Mouse (Mus musculus) T-cell, adult 2 months (primary cell): ENCODE measurements around the gene Trmt13.
"Not testable (repeated sequence)": the region's sequence is repeated elsewhere in the genome, so short reads cannot be mapped to it uniquely, and the experiment has no call there.

ENCODE experiments used
- DNase-seq: peaks from one replicate; pipeline ENCODE4 v3.0.0; 2022; ENCODE audit warnings: low spot score

The Trmt13 gene

GRCm38 (mm10) chr3:116614295-116614892, at the start of gene Trmt13:
TSS of gene Trmt13 (minus strand) at chr3:116614587.
- DNase-seq, result no peak

DNA sequence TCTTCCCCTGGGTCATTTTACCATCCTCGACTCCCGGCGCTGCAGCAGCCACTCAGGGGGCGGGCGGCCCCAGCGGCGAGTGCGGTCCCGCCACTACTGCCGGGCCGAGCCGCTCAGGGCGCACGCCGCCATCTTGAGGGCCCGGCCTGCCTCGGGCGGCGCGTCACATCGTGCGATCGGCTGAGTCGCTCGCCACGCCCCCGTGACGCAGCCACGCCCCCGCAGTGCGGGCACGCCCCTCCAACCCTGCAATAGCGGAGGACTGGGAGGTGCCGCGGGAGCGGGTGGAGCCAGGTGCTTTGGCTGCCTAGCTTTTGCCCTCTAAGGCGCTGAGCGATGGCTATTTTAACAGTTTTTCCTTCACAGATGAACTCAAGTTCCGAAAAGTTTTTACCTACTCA, 48.1 kb upstream of the Trmt13 start, which contains the start of gene Mfsd14a:
Gene Mfsd14a, minus strand, starts transcription at position 215 of the 401 bp plus-strand sequence.
- DNase-seq, result peak; percentile 99

DNA sequence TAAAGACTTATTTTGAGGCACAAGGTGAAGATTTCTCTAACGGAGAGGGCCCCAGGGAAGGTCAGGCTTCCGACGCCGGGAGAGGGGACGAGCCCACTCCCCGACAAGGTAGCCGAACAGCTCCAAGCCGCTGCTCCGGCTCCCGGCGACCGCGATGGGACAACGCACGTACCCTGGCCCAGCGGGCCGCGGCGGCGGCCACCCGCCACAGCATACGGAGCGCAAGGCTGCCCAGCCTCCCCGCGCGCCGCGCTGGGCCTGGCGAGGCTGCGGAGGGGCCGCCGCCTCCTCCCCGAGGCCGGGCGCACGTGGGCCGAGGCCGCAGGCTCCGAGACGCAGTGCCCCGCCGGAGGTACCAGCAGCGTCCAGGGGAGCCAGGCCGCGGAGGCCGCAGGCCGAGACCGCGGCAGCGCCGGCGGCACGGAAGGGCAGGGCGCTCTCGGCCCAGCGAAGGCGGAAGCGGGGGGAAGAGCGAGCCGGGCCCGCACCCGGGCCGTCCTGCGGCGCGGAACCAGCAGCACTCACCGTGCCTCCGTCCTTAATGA, 47.6 kb upstream of the Trmt13 start:
- DNase-seq, result no peak

GRCm38 (mm10) chr3:116661288-116661869, 47.0 kb upstream of the Trmt13 start:
- no peak for DNase-seq

GRCm38 (mm10) chr3:116659856-116660430, 45.6 kb upstream of the Trmt13 start:
- no peak for DNase-seq

DNA sequence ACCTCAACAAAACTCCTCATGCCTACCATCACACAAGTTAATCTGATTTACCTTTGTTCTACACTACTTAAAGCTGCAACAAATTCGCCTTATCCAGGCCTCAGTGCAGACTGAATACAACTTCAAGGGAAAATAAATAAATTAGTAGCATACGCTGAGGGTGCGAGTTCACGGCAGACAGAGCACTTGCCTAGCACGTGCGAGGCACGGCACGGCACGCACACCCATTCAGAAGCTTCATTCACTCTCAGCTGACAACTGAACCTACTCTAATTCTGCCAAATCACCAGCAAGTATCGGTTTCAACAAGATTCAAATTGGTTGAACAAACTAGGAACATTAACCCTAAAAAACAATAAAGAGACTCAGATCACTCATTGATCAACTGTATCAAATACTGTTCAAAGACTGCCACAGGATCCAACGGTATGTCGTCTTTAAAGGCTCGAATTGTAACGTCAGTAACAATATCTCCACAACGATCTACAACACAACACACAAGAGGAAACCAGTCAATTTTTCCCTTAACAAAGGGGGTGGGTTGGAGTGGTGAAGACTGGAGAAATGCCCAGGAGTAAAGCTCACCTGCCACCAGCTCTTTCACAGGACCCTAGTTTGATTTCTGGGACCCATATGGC, 44.7 kb upstream of the Trmt13 start:
- no peak for DNase-seq

DNA sequence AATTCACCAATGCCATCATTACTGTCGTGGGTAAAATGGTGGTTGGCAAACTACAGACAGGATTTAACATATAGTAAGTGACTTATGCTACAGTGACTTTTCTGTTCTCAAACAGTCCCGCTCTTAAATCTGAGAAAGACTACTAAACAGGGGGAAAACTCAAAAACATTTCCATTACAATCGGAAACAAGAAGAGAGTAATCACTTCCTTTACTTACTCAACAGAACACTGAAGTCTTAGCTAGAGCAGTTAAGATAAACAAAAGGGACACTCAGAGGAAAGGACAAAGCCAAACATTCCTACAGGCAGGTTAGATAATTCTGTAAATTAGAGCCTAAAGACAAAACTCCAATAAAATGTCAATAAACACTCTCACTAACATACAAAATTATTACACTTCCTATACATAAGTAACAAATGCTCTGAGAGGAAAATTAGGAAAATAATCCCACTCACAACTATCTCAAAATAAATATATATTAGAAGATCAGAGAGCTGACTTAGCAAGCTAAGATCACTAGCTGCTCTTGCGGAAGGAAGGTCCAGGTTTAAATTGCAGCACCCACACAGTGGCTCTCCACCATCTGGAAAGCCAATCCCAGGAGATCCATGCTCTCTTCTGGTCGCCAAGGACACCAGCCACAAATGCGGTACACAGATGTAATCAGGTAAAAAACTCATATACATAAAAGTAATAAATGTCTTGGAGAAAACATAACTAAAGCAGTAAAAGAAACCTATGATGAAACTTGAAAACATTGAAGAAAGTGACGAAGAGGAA, 42.0 kb upstream of the Trmt13 start:
- no peak for DNase-seq

DNA sequence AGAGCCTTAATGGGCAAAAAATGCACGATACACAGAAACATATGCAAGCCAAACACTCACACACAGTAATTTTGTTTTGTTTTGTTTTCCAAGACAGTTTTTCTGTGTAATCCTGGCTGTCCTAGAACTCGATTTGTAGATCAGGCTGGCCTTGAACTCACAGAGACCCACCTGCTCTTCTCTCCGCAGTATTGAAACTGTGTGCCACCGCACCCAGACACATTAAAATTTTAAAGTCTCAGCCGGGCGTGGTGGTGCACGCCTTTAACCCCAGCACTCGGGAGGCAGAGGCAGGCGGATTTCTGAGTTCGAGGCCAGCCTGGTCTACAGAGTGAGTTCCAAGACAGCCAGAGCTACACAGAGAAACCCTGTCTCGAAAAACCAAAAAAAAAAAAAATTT, 39.7 kb upstream of the Trmt13 start:
- DNase-seq, result not testable (repeated sequence)

- DNase-seq, result no peak
Measured at GRCm38 (mm10) chr3:116653278-116653945, 39.0 kb upstream of the Trmt13 start.

DNA sequence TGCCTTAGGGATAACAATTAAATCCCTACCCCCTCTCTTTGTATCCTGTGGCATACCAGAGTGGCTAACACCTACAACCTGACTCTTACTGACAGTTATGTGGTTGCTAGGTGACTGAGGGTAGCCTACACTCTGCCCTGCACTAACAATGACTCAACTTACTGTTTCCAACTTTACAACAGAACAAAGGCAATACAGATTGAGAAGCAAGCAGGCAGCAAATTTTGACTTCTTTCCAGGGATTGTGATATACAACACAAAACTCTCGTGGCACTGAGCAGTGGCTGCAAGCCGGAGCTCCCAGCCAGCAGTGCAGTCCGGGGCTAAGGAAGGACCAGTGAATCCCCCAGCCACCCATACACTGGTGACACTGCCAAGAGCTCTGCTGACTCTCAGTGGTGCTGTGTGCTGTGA, 37.7 kb upstream of the Trmt13 start:
- DNase-seq, result no peak

GRCm38 (mm10) chr3:116650698-116651097, 36.3 kb upstream of the Trmt13 start:
- no peak for DNase-seq

DNA sequence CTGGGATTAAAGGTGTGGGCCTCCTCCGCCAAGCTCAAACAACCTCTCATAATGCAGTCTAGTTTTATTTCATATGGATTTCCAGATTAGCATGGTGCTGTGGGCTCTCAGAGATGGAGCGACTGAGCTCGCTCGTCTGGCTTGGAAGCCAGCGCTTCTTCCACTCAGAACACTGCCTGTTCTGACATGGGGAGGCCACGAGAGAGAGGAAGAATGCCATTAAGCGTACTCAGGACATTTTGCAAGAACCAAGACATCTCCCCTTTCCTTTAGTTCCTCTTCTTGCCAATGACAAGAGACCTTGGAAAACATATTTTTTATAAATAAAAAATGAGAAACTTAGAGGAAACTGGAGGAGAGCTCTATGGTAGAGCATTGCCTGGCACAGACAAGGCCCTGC, 34.4 kb upstream of the Trmt13 start:
- no peak for DNase-seq

GRCm38 (mm10) chr3:116646387-116646786, 32.0 kb upstream of the Trmt13 start:
- no peak for DNase-seq

DNA sequence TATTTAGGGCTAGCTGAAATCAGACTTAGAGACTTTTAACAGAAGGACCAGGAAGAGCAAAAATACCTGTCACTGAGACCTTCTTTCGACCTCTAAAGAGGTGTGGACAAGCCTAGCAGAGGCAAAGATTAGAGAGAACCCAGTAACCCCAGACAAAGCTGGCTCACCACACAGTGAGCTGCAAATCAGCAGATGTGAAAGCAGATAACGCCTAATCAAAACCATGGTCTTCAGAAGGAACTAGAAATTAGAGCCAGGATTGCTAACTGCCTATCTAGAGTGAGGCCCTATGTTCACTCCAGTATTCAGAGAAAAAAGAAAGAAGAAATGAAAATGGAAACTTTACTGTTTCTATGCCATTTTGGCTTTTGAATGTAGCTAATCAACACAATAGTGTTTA, 28.0 kb upstream of the Trmt13 start:
- DNase-seq, result no peak

DNA sequence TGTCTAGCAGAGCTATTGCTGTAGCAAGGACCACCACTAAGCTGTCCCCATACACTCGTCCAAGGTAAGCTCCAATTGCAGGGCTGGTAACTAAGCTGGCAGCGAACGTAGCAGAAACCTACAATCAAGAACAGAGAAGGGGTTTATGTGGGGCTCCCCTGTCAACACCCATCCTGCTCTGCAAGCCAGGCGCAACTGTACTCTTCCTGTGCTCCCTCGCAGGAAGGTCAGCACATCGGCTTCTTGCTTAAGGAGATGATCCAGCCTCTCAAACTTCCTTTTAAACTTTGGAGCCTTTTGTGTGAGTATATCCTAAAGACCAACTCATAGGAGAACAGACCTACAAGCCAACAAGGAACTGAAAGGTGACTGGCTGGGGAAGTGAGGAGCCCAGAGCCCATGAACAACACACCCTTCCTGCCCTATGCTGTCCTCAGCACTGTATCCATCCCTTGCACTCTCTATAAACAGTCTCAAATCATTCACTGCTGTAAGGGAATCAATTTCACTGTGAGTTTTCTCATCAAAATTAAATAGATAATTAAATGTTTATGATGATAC, 27.5 kb upstream of the Trmt13 start:
- DNase-seq, result no peak

DNA sequence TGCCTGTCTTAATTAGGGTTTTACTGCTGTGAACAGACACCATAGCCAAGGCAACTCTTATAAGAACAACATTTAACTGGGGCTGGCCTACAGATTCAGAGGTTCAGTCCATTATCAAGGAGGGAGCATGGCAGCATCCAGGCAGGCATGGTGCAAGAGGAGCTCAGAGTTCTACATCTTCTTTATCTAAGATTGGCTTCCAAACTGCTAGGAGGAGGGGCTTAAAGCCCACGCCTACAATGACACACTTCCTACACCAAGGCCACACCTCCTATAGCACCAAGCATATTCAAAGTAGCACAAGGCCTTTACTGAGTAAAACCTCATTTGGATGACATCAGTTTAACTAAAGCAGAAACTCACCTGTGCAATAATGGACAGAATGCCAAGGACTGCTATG, 25.6 kb upstream of the Trmt13 start:
- DNase-seq, result no peak

GRCm38 (mm10) chr3:116638572-116638971, 24.2 kb upstream of the Trmt13 start:
- no peak for DNase-seq

- DNase-seq, result no peak
Measured at GRCm38 (mm10) chr3:116637693-116638476, 23.5 kb upstream of the Trmt13 start.

DNA sequence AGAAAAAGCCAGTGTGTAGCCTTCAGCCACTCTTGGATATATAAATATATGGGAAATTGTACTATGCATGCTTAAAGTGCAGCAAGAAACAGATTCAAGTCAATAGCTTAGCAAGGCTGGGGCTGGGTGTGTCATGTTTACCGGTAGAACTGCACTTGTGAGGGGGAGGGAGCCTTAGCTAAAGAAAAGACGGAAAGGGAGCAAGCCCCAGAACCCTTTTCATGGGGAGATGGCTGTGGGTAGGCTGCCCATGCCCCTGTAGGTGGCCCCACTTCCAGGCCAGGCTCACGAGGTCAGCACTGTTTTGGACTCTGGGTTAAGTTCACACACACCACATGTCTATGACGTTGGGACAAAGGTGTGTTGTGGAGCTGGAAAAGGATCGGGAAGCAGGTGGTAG, 21.4 kb upstream of the Trmt13 start:
- no peak for DNase-seq

- DNase-seq, result no peak
Measured at GRCm38 (mm10) chr3:116634853-116635252, 20.5 kb upstream of the Trmt13 start.
